Mouse (Mus musculus) kidney, adult 18-20 months (tissue): ENCODE measurements at regions not wholly inside any gene's neighbourhood (a gene's known extent, or its start where the extent isn't known, plus 50 kb on each side); places are given as distances from the start of the nearest gene placed in this dataset.
"Not testable (repeated sequence)": the region's sequence is repeated elsewhere in the genome, so short reads cannot be mapped to it uniquely, and the experiment has no call there.

Experiments
- DNase-seq: peaks from one replicate; pipeline ENCODE4 v3.0.0; 2021

GRCm38 (mm10) chr4:153157572-153157971, 325.0 kb downstream of the Ajap1 start:
- no peak for DNase-seq

GRCm38 (mm10) chr4:153152923-153153322, 329.7 kb downstream of the Ajap1 start:
- not testable (repeated sequence) for DNase-seq

- no peak for DNase-seq
Measured at GRCm38 (mm10) chr4:153133147-153133546, 349.5 kb downstream of the Ajap1 start.

- no peak for DNase-seq
Measured at GRCm38 (mm10) chr4:153129345-153129744, 353.3 kb downstream of the Ajap1 start.

GRCm38 (mm10) chr4:153128162-153128561, 354.4 kb downstream of the Ajap1 start:
- DNase-seq, result no peak

GRCm38 (mm10) chr4:153120480-153120879, 362.1 kb downstream of the Ajap1 start:
- DNase-seq, result no peak

- no peak for DNase-seq
Measured at GRCm38 (mm10) chr4:153119647-153120102, 362.9 kb downstream of the Ajap1 start.

- DNase-seq, result peak; percentile 23
Measured at GRCm38 (mm10) chr4:153118824-153119646, 363.6 kb downstream of the Ajap1 start.

- no peak for DNase-seq
Measured at GRCm38 (mm10) chr4:153114998-153115397, 367.6 kb downstream of the Ajap1 start.

- no peak for DNase-seq
Measured at GRCm38 (mm10) chr4:153113577-153113976, 369.0 kb downstream of the Ajap1 start.

- DNase-seq, result peak; percentile 38
Measured at GRCm38 (mm10) chr4:153110291-153110746, 372.3 kb downstream of the Ajap1 start.

GRCm38 (mm10) chr4:153098591-153098990, 384.0 kb downstream of the Ajap1 start:
- no peak for DNase-seq

- DNase-seq, result no peak
Measured at GRCm38 (mm10) chr4:153097601-153098000, 385.0 kb downstream of the Ajap1 start.

GRCm38 (mm10) chr4:153093129-153093528, 389.5 kb downstream of the Ajap1 start:
- no peak for DNase-seq

GRCm38 (mm10) chr4:153082166-153082565, 400.4 kb downstream of the Ajap1 start:
- DNase-seq, result no peak

- DNase-seq, result no peak
Measured at GRCm38 (mm10) chr4:153074590-153074989, 408.0 kb downstream of the Ajap1 start.

GRCm38 (mm10) chr4:153070190-153070745, 412.3 kb downstream of the Ajap1 start:
- no peak for DNase-seq

GRCm38 (mm10) chr4:153068484-153069033, 414.1 kb downstream of the Ajap1 start:
- DNase-seq, result no peak

- no peak for DNase-seq
Measured at GRCm38 (mm10) chr4:153064021-153064605, 418.5 kb downstream of the Ajap1 start.

- no peak for DNase-seq
Measured at GRCm38 (mm10) chr4:153063402-153063801, 419.2 kb downstream of the Ajap1 start.

- DNase-seq, result no peak
Measured at GRCm38 (mm10) chr4:153058152-153058551, 424.5 kb downstream of the Ajap1 start.

- DNase-seq, result no peak
Measured at GRCm38 (mm10) chr4:153023711-153024110, 458.9 kb downstream of the Ajap1 start.

- peak; percentile 69 for DNase-seq
Measured at GRCm38 (mm10) chr4:153019211-153019610, 463.4 kb downstream of the Ajap1 start.
